In the genomic region with DNA sequence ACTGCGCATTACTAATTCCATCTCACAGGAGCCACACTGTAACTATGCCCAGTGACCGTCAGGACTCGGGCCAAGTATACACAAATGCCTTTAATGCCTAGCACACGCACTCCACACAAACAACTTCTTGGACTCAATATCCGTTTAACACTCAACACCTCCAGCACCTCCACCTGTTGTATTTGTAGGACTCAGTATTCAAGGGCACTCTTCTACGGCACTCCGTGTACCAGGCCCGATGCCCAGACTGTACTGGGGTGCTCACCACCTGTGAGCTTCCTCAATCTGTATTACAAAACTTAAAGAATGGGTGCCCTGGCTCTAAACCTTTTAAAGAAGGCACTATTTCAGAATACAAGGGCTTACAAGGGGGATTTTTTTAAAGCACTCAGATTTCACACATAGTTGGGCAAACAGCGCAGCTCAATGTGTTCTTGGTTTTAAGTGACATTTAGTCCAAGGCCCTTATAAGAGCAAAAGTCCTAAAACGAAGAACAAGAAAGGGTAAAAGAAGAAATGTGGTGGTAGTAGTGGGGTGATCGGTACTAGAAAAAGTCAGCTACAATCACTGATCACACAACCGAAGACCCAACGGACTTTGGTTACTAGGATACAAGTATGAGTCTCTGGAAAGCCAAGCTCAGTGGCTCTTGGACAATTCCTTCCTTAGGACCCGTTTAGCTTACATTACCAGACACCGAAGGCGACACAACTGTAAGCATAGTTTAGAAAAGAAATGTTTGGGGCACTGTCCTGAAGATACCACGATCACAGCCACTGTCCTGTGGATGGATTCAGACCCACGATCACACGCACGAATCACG, we compare ENCODE assay signal across 9 mouse cellular contexts. TPM values are rescaled to one million over a fixed set of nuclear protein-coding genes. Genes with fewer than 3 reads are reported as not detected.
DNase-seq lines count a peak whose midpoint lies in the region; ATAC-seq and TF ChIP-seq lines count a peak whose summit lies in the region.
"Had no signal": no experiment of that assay in that cellular context is flagged by ENCODE, and none has a peak within 500 bp of the region (broad histone marks: within the 10 kb centered on the region; RNA-seq: fewer than 3 reads in every experiment).

No protein-coding gene starts in this region.

- ATAC-seq in Patski = peak; percentile 8
- ATAC-seq in midbrain, embryonic 16.5 days = no peak

- H3K36me3 ChIP-seq in limb, embryonic 10.5 days = peaks cover 44% of the 10 kb centered on the region
- peaks cover 17% of the 10 kb centered on the region for H3K36me3 ChIP-seq in midbrain, embryonic 16.5 days (ENCODE audit: control insufficient read depth, insufficient read depth, low read length)

- CTCF ChIA-PET in Patski (lab: Charles Lee) = interaction anchor here (0.9 kb wide), 2 partner anchors 9 to 44 kb away, joined by 3 read pairs; no protein-coding TSS in a partner anchor

- POLR2A ChIA-PET in Patski (lab: Charles Lee) = interaction anchor here (1.2 to 1.3 kb wide), 2 partner anchors 18 to 282 kb away, joined by 3 to 4 read pairs; a partner anchor contains a TSS

- H3K9ac ChIP-seq in midbrain, embryonic 16.5 days (ENCODE audit: low read depth, low read length) = peak overlapping the region; percentile 75

- peak overlapping the region; percentile 99 for H3K27ac ChIP-seq in limb, embryonic 10.5 days
- peak overlapping the region; percentile 99 for H3K27ac ChIP-seq in midbrain, embryonic 16.5 days (ENCODE audit: low read length)

- no peak for TF ChIP-seq CTCF in Patski (IDR thresholded peaks at IDR 0.05)

- H3K4me1 ChIP-seq in limb, embryonic 10.5 days = peaks cover 18% of the 10 kb centered on the region
- peaks cover 24% of the 10 kb centered on the region for H3K4me1 ChIP-seq in midbrain, embryonic 16.5 days (ENCODE audit: control insufficient read depth, insufficient read depth, low read length)

- 37% methylated on average over 21 of the region's 21 CpGs for WGBS in limb, embryonic 10.5 days
- WGBS in midbrain, embryonic 16.5 days = 23% methylated on average over 21 of the region's 21 CpGs

- H3K4me2 ChIP-seq in midbrain, embryonic 16.5 days (ENCODE audit: low read length) = peak overlapping the region; percentile 81

- H3K27me3 ChIP-seq in Patski = no peaks in the 10 kb centered on the region
- no peaks in the 10 kb centered on the region for H3K27me3 ChIP-seq in limb, embryonic 10.5 days (ENCODE audit: low read depth, poor library complexity, severe bottlenecking)
- H3K27me3 ChIP-seq in midbrain, embryonic 16.5 days (ENCODE audit: control insufficient read depth, insufficient read depth, low read depth, low read length) = no peaks in the 10 kb centered on the region

- H3K9me3 ChIP-seq in limb, embryonic 10.5 days (replicated peaks) = no peaks in the 10 kb centered on the region
- no peaks in the 10 kb centered on the region for H3K9me3 ChIP-seq in midbrain, embryonic 16.5 days (replicated peaks; ENCODE audit: control insufficient read depth, low read length, poor library complexity, severe bottlenecking)

- H3K4me3 ChIP-seq in limb, embryonic 10.5 days = peak overlapping the region; percentile 79
- H3K4me3 ChIP-seq in midbrain, embryonic 16.5 days (ENCODE audit: low read depth, low read length) = peak overlapping the region; percentile 78

- in situ Hi-C loops in Patski (cut with MboI; ENCODE audit: low pct_unique_long_range_greater_than_20kb) = loop anchor here (10.0 kb wide), 1 partner anchor 285 kb away; a partner anchor contains a TSS

- DNase-seq in cerebellum, adult 11 months = peak; percentile 13
- no peak for DNase-seq in cerebellum, postnatal 36 days
- no peak for DNase-seq in Patski (ENCODE audit: low read depth, low spot score)
- DNase-seq in heart, adult 8-10 months (ENCODE audit: low spot score) = peak; percentile 8
- DNase-seq in limb, embryonic 10.5 days (ENCODE audit: low spot score) = no peak
- DNase-seq in gastrocnemius, postnatal 4 days (ENCODE audit: low spot score in 2 of 2) = no peak
- DNase-seq in urinary bladder, adult 2 months (ENCODE audit: low spot score) = no peak

RNA-seq across cellular contexts. Expression of a gene that starts 1.2 kb away (rescaled TPM):
- 31.9 TPM for polyA plus RNA-seq in Patski (2021)
- total RNA-seq in heart, adult 8-10 months (2022) = 10 to 100 TPM; 14.7 to 19.6 (median 17.5) TPM
- polyA plus RNA-seq in limb, embryonic 10.5 days (2016; fragmentation: Nextera tagmentation; extraction: Ambion mirVana) = 60.0 and 64.0 TPM in 2 replicates
- polyA plus RNA-seq in midbrain, embryonic 16.5 days (2015; fragmentation: Nextera tagmentation; extraction: Ambion mirVana) = 28.7 and 30.2 TPM in 2 replicates
- total RNA-seq in gastrocnemius, postnatal 4 days (2021) = 10 to 100 TPM; 20.8 to 22.3 TPM
- 15.1 and 16.0 TPM in 2 replicates for polyA plus RNA-seq in urinary bladder, adult 2 months (2012; rRNA removed)

RNA-seq across cellular contexts. Expression of a gene that starts 51.7 kb away (rescaled TPM):
- polyA plus RNA-seq in Patski (2021) = not detected
- total RNA-seq in heart, adult 8-10 months (2022) = not detected
- polyA plus RNA-seq in limb, embryonic 10.5 days (2016; fragmentation: Nextera tagmentation; extraction: Ambion mirVana) = not detected in 2 replicates
- 2.0 and 2.4 TPM in 2 replicates for polyA plus RNA-seq in midbrain, embryonic 16.5 days (2015; fragmentation: Nextera tagmentation; extraction: Ambion mirVana)
- total RNA-seq in gastrocnemius, postnatal 4 days (2021) = not detected
- polyA plus RNA-seq in urinary bladder, adult 2 months (2012; rRNA removed) = not detected in 2 replicates
- total RNA-seq: hematopoietic stem cell, adult 5-6 weeks had no signal

Comparison
In these comparisons a context has a peak if more than half of its experiments do, and no peak if none do; other contexts are left out.
1. DNase-seq: peak in cerebellum, adult 11 months (single experiment) and heart, adult 8-10 months (single experiment); none in cerebellum, postnatal 36 days (0 of 2), Patski (single experiment), limb, embryonic 10.5 days (single experiment), gastrocnemius, postnatal 4 days (0 of 2) and urinary bladder, adult 2 months (single experiment).